Mouse (Mus musculus): ENCODE measurements around the gene Garnl3. TPM values are rescaled to one million over a fixed set of nuclear protein-coding genes. Genes with fewer than 3 reads are reported as not detected.

The Garnl3 gene
- polyA plus RNA-seq, 1 experiment from 2014 or later, result 13.8 TPM

Other genes starting within 250 kb of the Garnl3 start
- 159 and 175 TPM in 2 replicates for gene Rpl12, start 170.1 kb downstream of the Garnl3 start, polyA plus RNA-seq (2015; fragmentation: Nextera tagmentation; extraction: Ambion mirVana)
- 13.9 and 14.1 TPM in 2 replicates for gene Lrsam1, start 170.0 kb downstream of the Garnl3 start, polyA plus RNA-seq (2015; fragmentation: Nextera tagmentation; extraction: Ambion mirVana)
- 27.3 and 28.9 TPM in 2 replicates for gene Slc2a8, start 149.6 kb downstream of the Garnl3 start, polyA plus RNA-seq (2015; fragmentation: Nextera tagmentation; extraction: Ambion mirVana)
- gene Angptl2, start 84.4 kb upstream of the Garnl3 start, polyA plus RNA-seq (2015; fragmentation: Nextera tagmentation; extraction: Ambion mirVana), result 69.7 and 76.0 TPM in 2 replicates
- gene Ralgps1, start 239.8 kb upstream of the Garnl3 start, polyA plus RNA-seq (2015; fragmentation: Nextera tagmentation; extraction: Ambion mirVana), result 4.3 and 5.1 TPM in 2 replicates

All from limb, embryonic 13.5 days (tissue).